ENCODE assay signal across 19 mouse cellular contexts in the genomic region with DNA sequence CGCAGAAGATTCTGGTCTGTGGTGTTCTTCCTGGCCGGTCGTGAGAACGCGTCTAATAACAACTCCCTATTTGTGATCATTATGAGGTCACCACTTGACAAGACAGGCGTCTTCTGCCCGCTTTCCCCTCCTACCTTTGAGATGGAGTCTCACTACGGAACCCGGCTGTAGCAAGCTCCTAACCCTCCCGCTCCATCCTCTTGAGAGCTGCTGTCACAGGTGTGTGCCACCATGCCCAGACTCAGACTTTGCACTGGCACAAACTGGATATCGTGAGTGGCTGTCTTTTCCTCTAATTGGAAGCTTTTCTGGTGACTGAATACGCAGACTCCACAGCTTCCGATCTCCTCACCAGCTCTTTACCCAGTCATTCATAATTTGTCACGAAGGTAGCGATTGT.
"Had no signal": no experiment of that assay in that cellular context is flagged by ENCODE, and none has a peak within 500 bp of the region (broad histone marks: within the 10 kb centered on the region; RNA-seq: fewer than 3 reads in every experiment).

No protein-coding gene starts in this region.

- H3K4me1 ChIP-seq: liver, embryonic 15.5 days; lung, embryonic 15.5 days; megakaryocyte, embryonic 14.5 days; midbrain, embryonic 12.5 days; neural tube, embryonic 12.5 days; stomach, embryonic 15.5 days had no signal

- H3K9me3 ChIP-seq: liver, embryonic 15.5 days; lung, embryonic 15.5 days; stomach, embryonic 15.5 days had no signal

- H3K4me3 ChIP-seq: liver, embryonic 15.5 days; lung, embryonic 15.5 days; megakaryocyte, embryonic 14.5 days; midbrain, embryonic 12.5 days; neural tube, embryonic 12.5 days; stomach, embryonic 15.5 days had no signal

- ATAC-seq: liver, postnatal 0 days; lung, postnatal 0 days; midbrain, embryonic 16.5 days had no signal

- H3K36me3 ChIP-seq: liver, embryonic 15.5 days; lung, embryonic 15.5 days; midbrain, embryonic 12.5 days; neural tube, embryonic 12.5 days; stomach, embryonic 15.5 days had no signal

- H3K9ac ChIP-seq: liver, embryonic 15.5 days; liver, postnatal 0 days; lung, embryonic 15.5 days; midbrain, embryonic 12.5 days; neural tube, embryonic 12.5 days; stomach, embryonic 15.5 days had no signal

- H3K4me2 ChIP-seq: liver, embryonic 15.5 days; lung, embryonic 15.5 days; midbrain, embryonic 12.5 days; neural tube, embryonic 12.5 days; stomach, embryonic 15.5 days had no signal

- H3K27me3 ChIP-seq: liver, embryonic 15.5 days; lung, embryonic 15.5 days; megakaryocyte, embryonic 14.5 days; midbrain, embryonic 12.5 days; neural tube, embryonic 12.5 days; stomach, embryonic 15.5 days had no signal

- DNase-seq: liver, postnatal 0 days; lung, adult 2 months; lung, postnatal 14 days; lung, postnatal 36 days; midbrain, embryonic 14.5 days; right cerebral cortex, postnatal 14 days; thymus, adult 2 months; thymus, postnatal 25 days; thymus, postnatal 4 days had no signal

- H3K27ac ChIP-seq: liver, embryonic 15.5 days; lung, embryonic 15.5 days; macrophage; midbrain, embryonic 12.5 days; neural tube, embryonic 12.5 days; stomach, embryonic 15.5 days; stomach, postnatal 0 days had no signal
